Mouse (Mus musculus): Measurements from ENCODE around the gene Adora3. TPM values are rescaled to one million over a fixed set of nuclear protein-coding genes. Genes with fewer than 3 reads are reported as not detected.

Adora3 gene
- polyA plus RNA-seq, 1 experiment from 2014 or later = not detected

DNA sequence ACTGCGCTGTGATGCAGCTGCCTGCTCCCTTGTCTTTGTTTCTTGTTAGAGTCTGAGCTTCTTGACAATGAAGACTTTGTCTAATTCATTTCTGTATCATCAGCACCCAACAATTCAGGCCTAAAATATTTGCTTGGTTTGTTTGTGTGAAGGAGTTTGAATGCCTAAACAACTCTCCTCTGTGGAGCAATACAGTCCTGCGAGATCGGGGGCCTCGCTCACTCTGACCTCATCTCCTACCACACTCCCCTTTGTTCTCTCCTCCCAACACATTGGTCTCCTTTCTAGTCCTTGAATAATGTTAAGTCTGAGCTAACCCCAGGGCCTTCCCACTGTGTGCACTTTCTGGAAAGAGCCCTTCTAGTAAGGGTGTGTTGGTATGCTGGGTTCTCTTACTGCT lies 15.9 kb upstream of the Adora3 start:
- DNase-seq (ENCODE audit: low spot score) = no peak
- Histone ChIP-seq H3K36me3 (no peaks in the 10 kb centered on the region), H3K9me3 (replicated peaks) (no peaks in the 10 kb centered on the region), H3K27me3 (ENCODE audit: low read depth, poor library complexity, severe bottlenecking) (no peaks in the 10 kb centered on the region), H3K27ac (replicated peaks) (no peak overlapping the region), H3K4me3 (no peak overlapping the region), H3K4me1 (no peaks in the 10 kb centered on the region)
- 84% methylated on average over 4 of the region's 4 CpGs for WGBS

DNA sequence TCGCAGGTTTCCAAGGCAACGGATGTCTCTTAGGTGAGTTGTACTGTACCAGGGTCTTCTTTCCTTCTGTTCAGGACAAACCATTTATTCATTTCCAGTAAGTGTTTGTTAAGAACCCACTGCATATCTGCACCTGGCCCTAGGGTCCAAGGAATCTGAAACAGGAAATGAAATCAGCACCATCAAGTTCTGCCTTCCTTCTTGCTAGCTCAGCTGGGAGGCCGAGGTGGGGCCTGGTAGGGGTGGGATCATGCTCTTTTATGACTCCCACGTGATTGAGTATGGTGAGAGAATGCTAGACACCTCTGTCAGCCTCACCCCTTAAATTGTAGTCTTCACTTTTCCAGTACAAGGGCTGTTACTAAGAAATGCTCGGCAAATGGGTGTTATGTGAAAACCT lies 13.1 kb upstream of the Adora3 start:
- no peaks in the 10 kb centered on the region for H3K9me3 ChIP-seq (replicated peaks)
- 76% methylated on average over 5 of the region's 5 CpGs for WGBS
- H3K4me3 ChIP-seq = no peak overlapping the region
- H3K27ac ChIP-seq (replicated peaks) = no peak overlapping the region
- H3K36me3 ChIP-seq = no peaks in the 10 kb centered on the region
- DNase-seq (ENCODE audit: low spot score) = no peak
- H3K27me3 ChIP-seq (ENCODE audit: low read depth, poor library complexity, severe bottlenecking) = no peaks in the 10 kb centered on the region
- H3K4me1 ChIP-seq = no peaks in the 10 kb centered on the region

DNA sequence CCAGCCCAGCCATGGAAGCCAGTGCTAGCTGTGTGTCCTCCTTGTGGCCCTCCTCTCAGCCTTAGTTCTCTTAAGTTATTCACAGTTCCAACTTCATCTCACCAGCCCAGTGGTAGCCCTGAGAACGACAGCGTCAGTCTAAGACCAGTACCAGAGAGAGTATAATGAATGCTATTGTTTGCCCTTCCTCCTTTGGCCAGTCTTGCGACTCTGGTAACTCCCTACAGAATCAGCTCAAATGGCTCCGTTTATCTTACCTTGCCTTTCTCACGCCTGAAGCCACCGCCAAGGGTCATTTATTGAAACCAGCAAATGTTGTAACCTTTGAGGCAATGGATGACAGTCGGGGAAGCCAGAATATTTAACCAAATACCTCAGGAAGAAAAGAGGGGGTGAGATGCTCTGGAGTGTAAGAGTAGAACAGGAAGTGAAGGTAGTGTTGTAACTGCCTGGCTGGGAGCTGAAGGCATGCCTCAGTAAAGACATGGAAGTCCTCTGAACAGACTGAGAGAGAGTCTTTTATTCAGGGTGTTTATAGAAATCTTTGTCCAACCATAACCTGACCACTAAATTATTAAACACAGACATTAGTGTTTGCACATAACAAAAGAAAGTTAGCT lies 8.8 kb upstream of the Adora3 start:
- no peaks in the 10 kb centered on the region for H3K9me3 ChIP-seq (replicated peaks)

DNA sequence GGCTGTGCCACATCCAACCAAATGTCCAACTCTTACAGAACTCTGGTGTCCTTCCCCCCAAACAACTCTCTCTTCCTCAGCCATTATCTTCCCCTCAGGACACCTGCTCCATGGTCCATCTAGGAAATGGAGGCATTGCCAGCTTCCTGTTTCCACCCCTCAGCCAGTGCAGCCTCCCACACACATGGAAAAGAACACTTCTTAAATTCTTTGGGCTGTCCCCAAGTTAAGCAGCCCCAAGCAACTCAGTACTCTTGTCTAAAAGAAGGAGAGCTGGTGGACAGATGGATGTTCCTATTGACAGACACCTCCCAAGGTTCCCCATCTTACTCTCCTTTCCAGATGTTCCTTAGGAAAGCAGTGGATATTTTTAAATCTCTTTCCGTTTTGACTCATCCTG lies 6.5 kb upstream of the Adora3 start:
- no peak overlapping the region for H3K4me3 ChIP-seq
- no peaks in the 10 kb centered on the region for H3K36me3 ChIP-seq
- WGBS = 78% methylated on average over 1 of the region's 1 CpGs
- H3K27ac ChIP-seq (replicated peaks) = no peak overlapping the region
- H3K9me3 ChIP-seq (replicated peaks) = no peaks in the 10 kb centered on the region
- no peak for DNase-seq (ENCODE audit: low spot score)
- no peaks in the 10 kb centered on the region for H3K4me1 ChIP-seq
- H3K27me3 ChIP-seq (ENCODE audit: low read depth, poor library complexity, severe bottlenecking) = no peaks in the 10 kb centered on the region

More for the DNA sequence above, 8.8 kb upstream of the Adora3 start:
- no peak overlapping the region for H3K4me3 ChIP-seq
- WGBS = 56% methylated on average over 7 of the region's 7 CpGs
- no peaks in the 10 kb centered on the region for H3K36me3 ChIP-seq
- no peaks in the 10 kb centered on the region for H3K4me1 ChIP-seq
- no peaks in the 10 kb centered on the region for H3K27me3 ChIP-seq (ENCODE audit: low read depth, poor library complexity, severe bottlenecking)
- H3K27ac ChIP-seq (replicated peaks) = no peak overlapping the region
- DNase-seq (ENCODE audit: low spot score) = no peak

DNA sequence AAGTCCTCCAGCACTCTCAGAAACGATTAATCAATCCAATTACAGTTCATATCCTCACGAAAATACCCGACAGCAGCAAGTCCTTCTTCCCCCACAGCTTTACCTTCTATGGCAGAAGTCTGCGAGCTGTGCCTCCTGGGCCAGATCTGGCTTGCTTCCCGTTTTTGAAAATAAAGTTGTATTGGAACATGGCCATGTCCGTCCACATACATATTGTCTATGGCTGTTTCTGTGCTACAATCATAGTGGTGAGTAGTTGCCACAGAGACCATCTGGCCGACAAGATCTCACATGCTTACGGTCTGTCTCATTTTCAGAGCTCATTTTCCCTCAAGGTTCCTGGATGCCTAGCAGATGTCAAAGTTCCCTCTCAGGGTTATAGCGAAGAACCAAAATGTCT lies 5.5 kb upstream of the Adora3 start:
- 88% methylated on average over 9 of the region's 9 CpGs for WGBS
- Histone ChIP-seq H3K27ac (replicated peaks) (no peak overlapping the region), H3K9me3 (replicated peaks) (no peaks in the 10 kb centered on the region), H3K4me1 (no peaks in the 10 kb centered on the region), H3K36me3 (no peaks in the 10 kb centered on the region), H3K27me3 (ENCODE audit: low read depth, poor library complexity, severe bottlenecking) (no peaks in the 10 kb centered on the region), H3K4me3 (no peak overlapping the region)
- no peak for DNase-seq (ENCODE audit: low spot score)

DNA sequence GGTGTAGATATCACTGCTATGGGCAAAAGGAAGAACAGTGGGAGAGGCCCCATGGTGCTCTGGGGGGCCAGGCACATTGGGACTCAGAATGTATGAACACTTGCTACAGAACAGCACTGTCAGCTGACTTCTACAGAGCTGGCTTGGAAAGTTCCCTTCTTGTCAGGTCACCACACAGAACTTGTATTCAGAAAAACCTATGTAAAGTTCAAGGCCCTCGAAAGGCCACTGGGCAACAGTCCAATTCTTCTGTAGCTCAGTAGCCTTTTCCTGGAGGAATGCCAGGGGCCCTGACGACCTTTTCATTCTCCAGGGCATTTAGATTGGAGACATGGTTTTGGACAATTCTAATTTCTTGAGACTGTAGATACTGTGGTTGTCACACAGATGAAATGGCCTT lies 2.5 kb upstream of the Adora3 start:
- no peak overlapping the region for H3K4me3 ChIP-seq
- WGBS = 87% methylated on average over 2 of the region's 2 CpGs
- no peak overlapping the region for H3K27ac ChIP-seq (replicated peaks)
- no peak for DNase-seq (ENCODE audit: low spot score)
- no peaks in the 10 kb centered on the region for H3K9me3 ChIP-seq (replicated peaks)
- no peaks in the 10 kb centered on the region for H3K27me3 ChIP-seq (ENCODE audit: low read depth, poor library complexity, severe bottlenecking)
- peaks cover 6% of the 10 kb centered on the region for H3K4me1 ChIP-seq
- no peaks in the 10 kb centered on the region for H3K36me3 ChIP-seq

DNA sequence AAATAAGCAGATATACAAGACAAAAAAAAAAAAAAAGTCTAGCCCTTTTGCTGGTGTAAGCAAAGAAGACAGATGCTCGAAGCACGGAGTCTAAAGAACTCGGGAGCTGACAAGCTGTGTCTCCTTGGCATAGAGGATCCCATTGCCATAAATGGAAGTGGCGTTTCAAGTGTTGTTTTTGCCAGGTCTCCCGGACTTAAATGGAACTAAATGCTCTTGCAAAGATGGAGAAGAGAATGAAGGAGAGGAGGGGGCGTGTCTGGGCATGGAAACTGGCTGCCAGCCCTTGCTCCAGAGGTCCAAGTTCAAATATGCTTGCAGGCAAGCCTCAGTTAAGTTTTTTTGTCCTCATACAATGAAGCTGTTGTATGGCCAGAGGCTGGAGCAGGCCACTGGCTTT lies 1.4 kb downstream of the Adora3 start:
- Histone ChIP-seq H3K4me1 (peaks cover 6% of the 10 kb centered on the region), H3K27ac (replicated peaks) (no peak overlapping the region), H3K9me3 (replicated peaks) (no peaks in the 10 kb centered on the region), H3K36me3 (no peaks in the 10 kb centered on the region), H3K27me3 (ENCODE audit: low read depth, poor library complexity, severe bottlenecking) (no peaks in the 10 kb centered on the region), H3K4me3 (no peak overlapping the region)
- 76% methylated on average over 6 of the region's 6 CpGs for WGBS
- no peak for DNase-seq (ENCODE audit: low spot score)

DNA sequence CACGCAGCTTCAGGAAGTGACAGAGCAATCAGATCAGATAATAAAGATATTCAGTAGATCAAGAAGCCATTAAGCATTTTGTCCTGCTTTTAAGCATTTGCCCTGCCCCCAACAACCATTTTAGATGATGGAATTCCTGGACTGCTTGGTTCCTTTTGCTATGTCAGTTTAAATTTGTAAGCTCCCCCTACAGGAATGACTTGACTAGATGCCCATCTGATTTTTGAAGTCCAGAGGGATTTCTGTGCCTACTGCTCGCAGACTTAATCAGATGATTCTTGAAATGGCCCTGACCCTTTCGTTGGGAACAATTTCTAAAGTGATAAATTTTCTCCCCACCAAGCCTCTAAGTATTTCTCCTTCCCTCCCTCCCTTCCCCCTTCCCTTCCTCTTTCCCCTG lies 1.9 kb downstream of the Adora3 start:
- DNase-seq (ENCODE audit: low spot score) = no peak
- Histone ChIP-seq H3K4me3 (no peak overlapping the region), H3K36me3 (no peaks in the 10 kb centered on the region), H3K9me3 (replicated peaks) (no peaks in the 10 kb centered on the region), H3K27ac (replicated peaks) (no peak overlapping the region), H3K27me3 (ENCODE audit: low read depth, poor library complexity, severe bottlenecking) (no peaks in the 10 kb centered on the region), H3K4me1 (peaks cover 6% of the 10 kb centered on the region)
- 72% methylated on average over 3 of the region's 3 CpGs for WGBS

DNA sequence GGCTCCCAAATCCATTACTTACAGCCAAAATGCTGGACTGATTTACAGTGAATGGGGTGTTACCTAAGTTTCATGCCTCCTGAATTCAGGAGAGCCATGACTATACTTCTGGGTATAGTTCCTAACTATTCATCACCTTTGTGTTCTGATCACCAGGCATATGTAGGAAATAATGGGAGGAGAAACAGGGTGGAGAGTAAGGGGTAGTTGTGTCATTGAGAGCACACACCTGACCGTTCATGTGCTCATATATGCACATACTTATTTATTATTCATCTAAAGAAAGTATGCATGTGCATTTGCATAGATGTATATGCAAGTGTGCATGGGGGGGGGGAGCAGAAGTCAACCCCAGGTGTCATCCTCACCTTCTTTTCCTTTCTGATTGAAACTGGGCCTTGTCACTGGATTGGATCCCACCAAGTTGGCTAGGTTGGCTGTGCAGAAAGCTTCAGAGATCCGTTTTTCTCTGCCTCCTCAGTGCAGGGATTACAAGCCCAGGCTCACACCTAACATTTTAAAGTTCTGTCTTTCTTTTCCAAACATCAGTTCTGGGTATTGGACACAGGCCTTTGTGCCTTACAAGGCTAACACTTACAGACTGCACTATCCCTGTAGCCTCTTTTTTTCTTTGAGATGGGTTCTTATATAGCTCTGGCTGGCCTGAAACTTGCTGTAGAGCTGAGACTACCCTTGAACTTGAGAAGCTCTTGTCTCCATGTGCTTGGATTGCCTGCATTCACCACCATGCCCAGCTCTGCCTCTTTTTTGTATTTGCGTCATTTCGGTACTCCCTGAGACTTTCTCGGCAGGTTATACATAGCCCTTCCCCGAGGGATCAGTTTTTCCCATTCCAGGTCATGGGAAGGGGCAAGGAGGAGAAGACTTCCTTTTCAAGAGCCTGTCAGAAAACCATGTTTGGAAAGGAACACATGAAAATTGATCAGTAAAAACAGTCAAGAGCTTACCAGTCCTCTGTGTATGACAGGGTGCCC lies 3.1 kb downstream of the Adora3 start:
- H3K4me1 ChIP-seq = peaks cover 6% of the 10 kb centered on the region
- no peaks in the 10 kb centered on the region for H3K36me3 ChIP-seq
- H3K4me3 ChIP-seq = no peak overlapping the region
- H3K9me3 ChIP-seq (replicated peaks) = no peaks in the 10 kb centered on the region
- no peaks in the 10 kb centered on the region for H3K27me3 ChIP-seq (ENCODE audit: low read depth, poor library complexity, severe bottlenecking)
- no peak for DNase-seq (ENCODE audit: low spot score)
- no peak overlapping the region for H3K27ac ChIP-seq (replicated peaks)
- WGBS = 81% methylated on average over 6 of the region's 6 CpGs

DNA sequence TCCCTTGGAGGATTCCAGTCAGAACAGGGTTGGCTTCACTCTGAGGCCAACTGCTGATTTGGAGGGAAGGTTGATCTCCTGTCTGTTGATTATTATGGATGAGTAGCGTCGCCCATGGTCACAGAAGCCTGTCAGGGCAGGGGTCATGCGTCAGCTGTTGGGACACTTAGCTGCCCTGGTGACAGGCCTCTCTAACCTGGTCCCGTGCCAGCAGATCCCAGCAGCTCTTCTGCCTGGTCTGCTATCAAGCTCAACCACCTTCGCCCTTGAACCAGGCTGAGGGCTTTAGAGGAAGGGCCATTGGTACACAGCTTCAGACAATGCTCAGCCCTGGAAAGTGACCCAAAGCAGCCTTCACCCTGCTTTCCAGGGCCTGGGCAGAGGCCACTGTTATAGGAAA lies 5.4 kb downstream of the Adora3 start:
- Histone ChIP-seq H3K27ac (replicated peaks) (no peak overlapping the region), H3K9me3 (replicated peaks) (no peaks in the 10 kb centered on the region), H3K27me3 (ENCODE audit: low read depth, poor library complexity, severe bottlenecking) (no peaks in the 10 kb centered on the region), H3K4me3 (no peak overlapping the region), H3K36me3 (no peaks in the 10 kb centered on the region), H3K4me1 (peaks cover 6% of the 10 kb centered on the region)
- DNase-seq (ENCODE audit: low spot score) = no peak
- 76% methylated on average over 5 of the region's 5 CpGs for WGBS

DNA sequence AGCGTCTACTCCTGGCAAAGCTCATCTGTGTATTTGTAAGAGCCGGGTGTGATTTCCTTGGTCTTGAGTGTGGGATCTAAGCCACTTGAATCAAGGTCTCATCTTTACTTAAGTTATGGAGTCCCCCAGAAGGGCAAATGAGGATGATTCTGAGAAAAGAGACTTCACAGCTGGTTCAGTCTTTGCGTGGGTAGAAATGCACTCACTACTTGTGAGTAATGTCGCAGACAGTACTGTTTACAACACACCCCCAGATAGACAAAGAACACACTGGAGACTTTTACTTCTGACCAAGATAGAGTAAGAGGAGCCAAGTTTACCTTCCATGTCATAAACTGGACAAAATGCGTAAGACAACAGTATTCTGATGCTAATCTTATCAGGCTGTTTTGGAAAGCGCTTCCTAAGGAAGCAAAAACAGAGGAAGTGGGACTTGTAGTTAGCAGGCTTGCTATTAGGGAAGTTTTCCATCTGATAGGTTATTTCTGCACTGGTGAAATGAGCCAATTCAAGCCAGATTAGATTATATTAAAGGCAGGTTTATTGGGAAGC lies 6.7 kb downstream of the Adora3 start:
- Histone ChIP-seq H3K27me3 (ENCODE audit: low read depth, poor library complexity, severe bottlenecking) (no peaks in the 10 kb centered on the region), H3K36me3 (no peaks in the 10 kb centered on the region), H3K9me3 (replicated peaks) (no peaks in the 10 kb centered on the region), H3K4me3 (no peak overlapping the region), H3K4me1 (peaks cover 3% of the 10 kb centered on the region), H3K27ac (replicated peaks) (no peak overlapping the region)
- no peak for DNase-seq (ENCODE audit: low spot score)
- WGBS = 90% methylated on average over 6 of the region's 6 CpGs

DNA sequence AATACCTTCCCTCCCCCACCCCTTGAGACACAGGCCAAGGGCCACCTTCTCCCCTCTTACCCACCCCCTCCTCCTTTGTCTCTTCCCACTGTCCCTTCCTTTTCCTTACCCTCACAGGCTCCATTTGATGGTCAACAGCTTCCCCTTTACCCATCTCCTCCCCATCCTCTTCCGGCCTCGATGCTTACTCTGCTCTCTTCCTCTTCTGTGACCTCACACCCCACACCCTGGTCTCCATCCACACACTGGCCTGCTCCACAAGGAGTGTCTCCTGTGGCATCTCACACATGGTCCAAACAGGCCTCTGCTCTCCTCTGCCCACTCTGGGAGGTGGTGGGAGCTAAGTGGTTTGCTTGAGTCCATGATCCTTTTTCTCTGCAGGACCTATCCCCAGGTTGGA lies 7.3 kb downstream of the Adora3 start:
- H3K36me3 ChIP-seq = no peaks in the 10 kb centered on the region
- H3K4me3 ChIP-seq = no peak overlapping the region
- H3K4me1 ChIP-seq = no peaks in the 10 kb centered on the region
- H3K27ac ChIP-seq (replicated peaks) = no peak overlapping the region
- no peaks in the 10 kb centered on the region for H3K9me3 ChIP-seq (replicated peaks)
- H3K27me3 ChIP-seq (ENCODE audit: low read depth, poor library complexity, severe bottlenecking) = no peaks in the 10 kb centered on the region
- 91% methylated on average over 2 of the region's 2 CpGs for WGBS
- no peak for DNase-seq (ENCODE audit: low spot score)

DNA sequence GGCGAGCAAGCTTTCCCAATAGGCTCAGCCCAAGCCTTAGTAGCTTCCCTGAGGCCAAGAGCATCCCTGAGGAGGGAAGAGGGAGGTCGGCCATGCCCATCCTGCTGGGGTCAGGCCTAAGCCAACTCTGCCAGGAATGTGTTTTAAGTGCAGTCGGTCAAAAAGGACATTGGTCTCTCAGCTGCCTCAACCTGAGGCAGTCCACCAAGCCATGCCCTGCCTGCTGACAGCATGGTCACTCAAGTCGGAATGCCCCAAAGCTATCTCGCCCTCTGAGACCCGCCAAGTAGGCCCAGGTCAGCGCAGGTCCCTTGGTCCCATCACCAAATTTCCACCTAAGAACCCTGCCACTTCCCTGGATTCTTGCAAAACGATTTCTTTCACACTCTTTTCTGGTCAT lies 8.1 kb downstream of the Adora3 start:
- WGBS = 86% methylated on average over 8 of the region's 8 CpGs
- Histone ChIP-seq H3K9me3 (replicated peaks) (no peaks in the 10 kb centered on the region), H3K27ac (replicated peaks) (no peak overlapping the region), H3K27me3 (ENCODE audit: low read depth, poor library complexity, severe bottlenecking) (no peaks in the 10 kb centered on the region), H3K4me1 (no peaks in the 10 kb centered on the region), H3K4me3 (no peak overlapping the region), H3K36me3 (no peaks in the 10 kb centered on the region)
- DNase-seq (ENCODE audit: low spot score) = no peak
